Mouse (Mus musculus): ENCODE measurements around the gene Slc9a2. TPM values are rescaled to one million over a fixed set of nuclear protein-coding genes. Genes with fewer than 3 reads are reported as not detected.

Gene Slc9a2
- not detected for polyA plus RNA-seq (2014; fragmentation: Illumina TruSeq; extraction: RNeasy Lipid Tissue Mini Kit (QIAGEN cat#74804); ENCODE audit: low read depth, low replicate concordance)

DNA sequence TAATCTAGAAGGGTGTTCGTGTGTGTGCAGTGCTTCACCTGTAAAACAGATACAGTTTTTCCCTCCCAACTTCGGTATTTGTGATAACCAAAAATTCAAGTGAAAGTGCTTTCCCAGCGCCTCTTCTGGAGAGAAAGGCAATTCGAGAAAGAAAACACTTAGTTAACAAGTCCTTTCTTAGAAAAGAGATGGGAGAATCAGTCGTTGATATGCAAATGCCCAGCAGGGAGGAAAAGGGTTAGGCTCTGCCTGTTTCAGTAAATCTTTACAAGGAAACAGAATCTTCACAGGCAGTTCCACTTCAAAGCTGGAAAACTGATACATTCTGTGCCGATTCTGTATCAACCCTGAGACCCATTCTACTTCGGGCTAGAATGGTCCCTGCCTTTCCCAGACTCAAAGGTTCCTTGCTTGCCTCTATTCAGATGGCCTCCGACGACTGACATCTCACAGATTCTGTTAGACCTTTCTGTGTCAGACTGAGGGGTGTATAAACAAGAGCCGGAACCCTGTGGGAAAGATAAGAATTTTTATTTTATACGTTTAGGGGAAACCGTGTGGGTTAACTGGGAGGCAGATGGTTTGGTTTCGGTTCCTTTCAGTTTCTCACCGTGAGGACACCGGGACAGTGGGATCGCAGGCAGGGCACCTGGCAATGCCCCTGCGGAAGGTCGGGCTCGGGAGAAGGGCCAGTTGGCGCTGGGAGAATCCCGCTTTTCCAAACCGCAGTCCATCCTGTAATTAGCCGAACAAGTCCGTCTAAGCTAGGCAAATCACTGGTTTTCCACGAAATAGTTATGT lies at the start of gene Slc9a2:
Gene Slc9a2, plus strand, starts transcription at position 508 of the 801 bp plus-strand sequence.

DNA sequence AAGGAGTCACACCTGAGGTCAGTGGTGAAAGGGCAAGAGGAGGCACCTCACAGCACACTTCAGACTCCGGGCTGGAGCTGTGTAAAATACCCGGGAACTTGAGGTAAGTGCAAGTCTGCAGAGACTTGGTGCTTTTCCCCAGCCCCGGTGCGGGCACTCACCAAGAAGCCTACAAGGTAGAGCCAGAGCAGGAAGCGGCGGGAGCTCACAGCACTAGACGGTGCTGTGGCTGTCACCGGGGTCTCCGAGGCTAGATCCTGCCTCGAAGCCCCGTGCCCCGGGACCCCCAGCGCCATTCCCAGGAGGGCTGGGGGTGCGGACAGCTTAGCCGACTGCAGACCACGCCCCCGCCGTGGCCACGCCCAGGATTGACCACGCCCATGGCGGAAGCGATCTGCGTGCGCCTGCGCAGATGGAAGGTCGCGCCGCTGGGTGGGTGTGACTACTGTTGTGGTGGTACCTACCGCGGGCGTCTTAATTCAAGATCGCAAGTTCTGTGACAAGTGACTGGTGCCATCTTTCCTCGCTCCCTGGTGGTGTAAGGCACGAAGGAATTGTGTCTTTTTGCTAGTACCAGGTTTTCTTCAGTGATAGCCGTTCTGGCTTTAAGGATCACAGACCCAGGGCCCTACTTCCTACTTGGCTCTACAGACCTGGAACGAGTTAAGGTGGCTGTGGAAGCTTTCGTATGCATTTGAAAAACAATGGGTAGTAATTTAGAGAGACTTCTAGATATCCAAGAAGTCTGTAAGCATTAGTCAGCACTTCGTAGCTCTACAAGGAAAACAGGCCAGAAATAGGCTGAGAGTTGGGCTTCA lies 110.2 kb downstream of the Slc9a2 start, which contains the start of gene Mfsd9:
Gene Mfsd9, minus strand, starts transcription at position 364 of the 818 bp plus-strand sequence.

DNA sequence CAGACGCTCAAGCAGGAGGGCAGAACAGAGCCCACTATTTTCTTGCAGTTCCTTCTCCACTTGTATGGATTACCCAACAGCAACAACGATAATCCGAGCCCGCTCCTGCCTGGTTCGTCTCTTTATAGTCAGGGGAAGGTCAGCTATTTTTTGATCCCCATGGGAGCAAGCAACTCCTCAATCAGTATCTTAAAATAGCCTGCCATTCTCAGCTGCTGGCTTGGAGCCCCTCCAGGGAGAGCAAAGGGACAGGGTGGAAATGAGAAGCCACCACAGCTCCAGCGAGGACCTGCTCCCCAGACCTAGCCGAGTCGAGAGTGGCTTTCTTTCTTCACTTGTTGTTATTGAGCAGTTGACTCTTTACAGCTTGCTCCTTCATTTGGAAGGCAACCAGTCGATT lies 125.0 kb downstream of the Slc9a2 start, which contains the start of gene Tmem182:
Gene Tmem182, plus strand, starts transcription at position 251 of the 400 bp plus-strand sequence.

Other genes with a start within 250 kb of the Slc9a2 start
- gene Il18r1, start 215.0 kb upstream of the Slc9a2 start, polyA plus RNA-seq (2014; fragmentation: Illumina TruSeq; extraction: RNeasy Lipid Tissue Mini Kit (QIAGEN cat#74804); ENCODE audit: low read depth, low replicate concordance): 0.87 TPM
- gene Il18rap, start 165.2 kb upstream of the Slc9a2 start, polyA plus RNA-seq (2014; fragmentation: Illumina TruSeq; extraction: RNeasy Lipid Tissue Mini Kit (QIAGEN cat#74804); ENCODE audit: low read depth, low replicate concordance): 0.32 TPM
- gene Slc9a4, start 100.5 kb upstream of the Slc9a2 start, polyA plus RNA-seq (2014; fragmentation: Illumina TruSeq; extraction: RNeasy Lipid Tissue Mini Kit (QIAGEN cat#74804); ENCODE audit: low read depth, low replicate concordance): not detected
- gene Mfsd9, start 110.1 kb downstream of the Slc9a2 start, polyA plus RNA-seq (2014; fragmentation: Illumina TruSeq; extraction: RNeasy Lipid Tissue Mini Kit (QIAGEN cat#74804); ENCODE audit: low read depth, low replicate concordance): 3.1 TPM
- gene Tmem182, start 125.0 kb downstream of the Slc9a2 start, polyA plus RNA-seq (2014; fragmentation: Illumina TruSeq; extraction: RNeasy Lipid Tissue Mini Kit (QIAGEN cat#74804); ENCODE audit: low read depth, low replicate concordance): not detected